Mouse (Mus musculus) CH12.LX (cell line): Measurements from ENCODE around the gene Podn. TPM values are rescaled to one million over a fixed set of nuclear protein-coding genes. Genes with fewer than 3 reads are reported as not detected.

ENCODE experiments used
- DNase-seq: peaks from one replicate; pipeline ENCODE4 v3.0.0-alpha.2; 2013; ENCODE audit errors: extremely low read depth
- H3K27ac ChIP-seq: 2 replicates; pipeline ENCODE4 v1.5.1; 2012; ENCODE audit warnings: low read depth, mild to moderate bottlenecking, control low read depth, moderate library complexity; ENCODE audit not compliant: insufficient read depth
- H3K27me3 ChIP-seq: replicated peaks from 2 replicates; pipeline ENCODE3; 2012; ENCODE audit warnings: inconsistent platforms
- H3K36me3 ChIP-seq, 2 experiments: replicated peaks in 1 of 2; 2 replicates each; pipeline versions ENCODE3 to v1.6.1; 2012; ENCODE audit warnings: inconsistent platforms in 1 of 2, low read length in 1 of 2, mild to moderate bottlenecking in 1 of 2, mixed read lengths in 1 of 2, moderate library complexity in 1 of 2; ENCODE audit not compliant: control insufficient read depth in 1 of 2, insufficient read depth in 1 of 2
- H3K4me1 ChIP-seq, 2 experiments: 2 replicates each; pipeline ENCODE4 v1.6.1; 2012; ENCODE audit warnings: inconsistent platforms in 1 of 2, moderate library complexity in 1 of 2; ENCODE audit not compliant: insufficient read depth in 2 of 2, control insufficient read depth in 1 of 2
- H3K4me2 ChIP-seq: 2 replicates; pipeline ENCODE4 v1.6.1; 2012; ENCODE audit warnings: low read depth, mild to moderate bottlenecking, control low read depth; ENCODE audit not compliant: poor library complexity, insufficient read depth, severe bottlenecking
- H3K4me3 ChIP-seq, 3 experiments: fragments of 150-350 bp in 1 of 3; sonication (generic) in 1 of 3; replicated peaks in 1 of 3; 2 replicates each; pipeline versions ENCODE3 to v1.5.1; 2011 to 2012; ENCODE audit warnings: low read depth in 2 of 3, low read length in 2 of 3, mild to moderate bottlenecking in 2 of 3, moderate library complexity in 2 of 3, control low read depth in 1 of 3, improper control_type of control experiment in 1 of 3, inconsistent platforms in 1 of 3, mixed read lengths in 1 of 3; ENCODE audit not compliant: poor library complexity in 1 of 3
- H3K79me2 ChIP-seq: replicated peaks from 2 replicates; pipeline ENCODE4 v1.6.1; 2012; ENCODE audit warnings: mild to moderate bottlenecking, moderate library complexity; ENCODE audit not compliant: control insufficient read depth, poor library complexity, insufficient read depth, severe bottlenecking; ENCODE audit errors: extremely low read depth
- H3K9ac ChIP-seq: 2 replicates; pipeline ENCODE4 v1.6.1; 2012; ENCODE audit warnings: low read depth, mild to moderate bottlenecking, control low read depth, moderate library complexity; ENCODE audit not compliant: insufficient read depth
- H3K9me3 ChIP-seq: replicated peaks from 2 replicates; pipeline ENCODE3; 2012; ENCODE audit warnings: low read length, inconsistent platforms, mixed read lengths
- BHLHE40 ChIP-seq: IDR thresholded peaks from 2 replicates; pipeline ENCODE4 v1.6.1; 2011; ENCODE audit warnings: mild to moderate bottlenecking, low read depth, low read length, improper control_type of control experiment
- CHD2 ChIP-seq: IDR thresholded peaks from 2 replicates; pipeline ENCODE4 v1.6.1; 2011; ENCODE audit warnings: low read length, improper control_type of control experiment
- CTCF ChIP-seq, 2 experiments: IDR thresholded peaks in 1 of 2; conservative IDR thresholded peaks in 1 of 2; 2 replicates each; pipeline ENCODE4 v1.5.1; 2011 to 2012; ENCODE audit warnings: low read depth in 2 of 2, low read length in 2 of 2, improper control_type of control experiment in 1 of 2, inconsistent platforms in 1 of 2, mild to moderate bottlenecking in 1 of 2, moderate library complexity in 1 of 2
- E2F4 ChIP-seq: IDR thresholded peaks from 2 replicates; pipeline ENCODE4 v1.6.1; 2011; ENCODE audit warnings: low read depth, low read length, improper control_type of control experiment; ENCODE audit not compliant: insufficient replicate concordance
- ELF1 ChIP-seq: IDR thresholded peaks from 2 replicates; pipeline ENCODE4 v1.6.1; 2014; ENCODE audit warnings: low read depth, mild to moderate bottlenecking, inconsistent platforms, low read length, improper control_type of control experiment
- EP300 ChIP-seq: IDR thresholded peaks from 2 replicates; pipeline ENCODE4 v1.6.1; 2011; ENCODE audit warnings: low read length, improper control_type of control experiment
- ETS1 ChIP-seq: conservative IDR thresholded peaks from 2 replicates; pipeline ENCODE4 v1.6.1; 2012; ENCODE audit warnings: low read depth, mild to moderate bottlenecking, inconsistent platforms, low read length, improper control_type of control experiment, moderate library complexity
- GABPA ChIP-seq: IDR thresholded peaks from 2 replicates; pipeline ENCODE4 v1.6.1; 2012; ENCODE audit warnings: low read depth, low read length, improper control_type of control experiment, inconsistent platforms; ENCODE audit not compliant: insufficient replicate concordance
- HCFC1 ChIP-seq: IDR thresholded peaks from 2 replicates; pipeline ENCODE4 v1.6.1; 2012; ENCODE audit warnings: low read depth, mild to moderate bottlenecking, inconsistent platforms, low read length, improper control_type of control experiment
- JUN ChIP-seq: IDR thresholded peaks from 2 replicates; pipeline ENCODE4 v1.6.1; 2011; ENCODE audit warnings: low read depth, mild to moderate bottlenecking, low read length, improper control_type of control experiment, moderate library complexity; ENCODE audit not compliant: insufficient read depth
- JUND ChIP-seq: conservative IDR thresholded peaks from 2 replicates; pipeline ENCODE4 v1.6.1; 2011; ENCODE audit warnings: low read depth, low read length, improper control_type of control experiment
- KAT2A ChIP-seq: IDR thresholded peaks from 2 replicates; pipeline ENCODE4 v1.6.1; 2012; ENCODE audit warnings: low read length, improper control_type of control experiment, inconsistent platforms; ENCODE audit not compliant: insufficient replicate concordance
- MAFK ChIP-seq: IDR thresholded peaks from 2 replicates; pipeline ENCODE4 v1.6.1; 2011; ENCODE audit warnings: low read length, improper control_type of control experiment; ENCODE audit not compliant: insufficient replicate concordance
- MAX ChIP-seq: IDR thresholded peaks from 2 replicates; pipeline ENCODE4 v1.6.1; 2011; ENCODE audit warnings: low read length, improper control_type of control experiment
- MAZ ChIP-seq: IDR thresholded peaks from 2 replicates; pipeline ENCODE4 v1.6.1; 2012; ENCODE audit warnings: low read depth, mild to moderate bottlenecking, inconsistent platforms, low read length, improper control_type of control experiment, moderate library complexity
- MYC ChIP-seq: IDR thresholded peaks from 2 replicates; pipeline ENCODE4 v1.6.1; 2011; ENCODE audit warnings: low read depth, mild to moderate bottlenecking, improper control_type of control experiment, low read length
- NELFE ChIP-seq: IDR thresholded peaks from 2 replicates; pipeline ENCODE4 v1.6.1; 2011; ENCODE audit warnings: low read depth, low read length, improper control_type of control experiment
- NRF1 ChIP-seq: IDR thresholded peaks from 2 replicates; pipeline ENCODE4 v1.6.1; 2014; ENCODE audit warnings: low read depth, mild to moderate bottlenecking, inconsistent platforms, low read length, improper control_type of control experiment, moderate library complexity
- PAX5 ChIP-seq: IDR thresholded peaks from 2 replicates; pipeline ENCODE4 v1.6.1; 2012; ENCODE audit warnings: low read length, inconsistent platforms, mixed read lengths
- POLR2A ChIP-seq: IDR thresholded peaks from 2 replicates; pipeline ENCODE4 v1.6.1; 2011; ENCODE audit warnings: low read depth, mild to moderate bottlenecking, improper control_type of control experiment, low read length
- POLR2AphosphoS2 ChIP-seq: IDR thresholded peaks from 2 replicates; pipeline ENCODE4 v1.6.1; 2011; ENCODE audit warnings: low read depth, low read length, improper control_type of control experiment
- RAD21 ChIP-seq: IDR thresholded peaks from 2 replicates; pipeline ENCODE4 v1.6.1; 2011; ENCODE audit warnings: low read depth, mild to moderate bottlenecking, low read length, improper control_type of control experiment, moderate library complexity
- SIN3A ChIP-seq: IDR thresholded peaks from 2 replicates; pipeline ENCODE4 v1.6.1; 2012; ENCODE audit warnings: low read length, improper control_type of control experiment, inconsistent platforms
- SMC3 ChIP-seq: IDR thresholded peaks from 2 replicates; pipeline ENCODE4 v1.6.1; 2011; ENCODE audit warnings: low read depth, low read length, improper control_type of control experiment
- TCF12 ChIP-seq: IDR thresholded peaks from 2 replicates; pipeline ENCODE4 v1.6.1; 2014; ENCODE audit warnings: low read depth, mild to moderate bottlenecking, inconsistent platforms, low read length, improper control_type of control experiment
- UBTF ChIP-seq: IDR thresholded peaks from 2 replicates; pipeline ENCODE4 v1.6.1; 2012; ENCODE audit warnings: low read depth, mild to moderate bottlenecking, inconsistent platforms, low read length, improper control_type of control experiment, moderate library complexity
- USF2 ChIP-seq: conservative IDR thresholded peaks from 2 replicates; pipeline ENCODE4 v1.6.1; 2011; ENCODE audit warnings: low read depth, low read length, improper control_type of control experiment
- ZC3H11A ChIP-seq: IDR thresholded peaks from 2 replicates; pipeline ENCODE4 v1.6.1; 2012; ENCODE audit warnings: low read depth, mild to moderate bottlenecking, inconsistent platforms, low read length, improper control_type of control experiment
- ZKSCAN1 ChIP-seq: IDR thresholded peaks from 2 replicates; pipeline ENCODE4 v1.6.1; 2012; ENCODE audit warnings: low read depth, inconsistent platforms, low read length, improper control_type of control experiment, borderline replicate concordance
- ZMIZ1 ChIP-seq: IDR thresholded peaks from 2 replicates; pipeline ENCODE4 v1.6.1; 2012; ENCODE audit warnings: low read depth, mild to moderate bottlenecking, inconsistent platforms, low read length, improper control_type of control experiment
- ZNF384 ChIP-seq: IDR thresholded peaks from 2 replicates; pipeline ENCODE4 v1.6.1; 2012; ENCODE audit warnings: low read depth, low read length, improper control_type of control experiment, inconsistent platforms
- dilution Hi-C: fragments of 300-500 bp; cut with MboI; formaldehyde crosslinking; loops from 2 replicates; pipeline ENCODE4 v1.14.3; 2020; ENCODE audit warnings: low sequenced_read_pairs; ENCODE audit not compliant: extremely low pct_unique_long_range_greater_than_20kb, extremely low pct_ligation_motif_present
- in situ Hi-C: fragments of 300-500 bp; cut with MboI; formaldehyde crosslinking; loops from 3 replicates; pipeline ENCODE4 v1.14.3; 2019; ENCODE audit warnings: low sequenced_read_pairs, low pct_ligation_motif_present, low pct_unique_long_range_greater_than_20kb, mixed read lengths
- polyA plus RNA-seq: library from polyadenylated mRNA; unstranded; fragments of >175 nt; gene quantifications from 2 replicates; pipeline ENCODE4 v1.2.1, GENCODE M21; 2012; ENCODE audit warnings: low read depth; ENCODE audit not compliant: insufficient read length
- total RNA-seq, 2 experiments: library from RNA; depleted of rRNA; stranded (reverse); fragments of 300-350 nt in 1 of 2; fragments of >200 nt in 1 of 2; gene quantifications; 2 replicates each; pipeline ENCODE4 v1.2.3; 2012 to 2014

Gene Podn
- total and polyA plus RNA-seq, 3 experiments: 0.04 TPM; not detected in 2

- Histone ChIP-seq H3K27me3 (peaks cover 1% of the 10 kb centered on the region), H3K36me3 (no peaks in the 10 kb centered on the region), H3K27ac (no peak overlapping the region), H3K79me2 (no peaks in the 10 kb centered on the region), H3K4me1 (peaks cover 7 to 26% of the 10 kb centered on the region in 2 experiments; a peak in 3 of 4 replicates), H3K9ac (no peak overlapping the region), H3K4me3 (no peak overlapping the region), H3K9me3 (no peaks in the 10 kb centered on the region), H3K4me2 (no peak overlapping the region)
- TF ChIP-seq PAX5: no peak
- no peak for TF ChIP-seq POLR2A
- TF ChIP-seq ELF1: no peak
- TF ChIP-seq MAX: no peak
- no peak for TF ChIP-seq SMC3
- TF ChIP-seq ZC3H11A: no peak
- no peak for TF ChIP-seq GABPA
- TF ChIP-seq RAD21: no peak
- no peak for TF ChIP-seq NELFE
- TF ChIP-seq JUN: no peak
- no peak for TF ChIP-seq CTCF (conservative IDR thresholded peaks at IDR 0.05 in 1 of 2, IDR thresholded peaks at IDR 0.05 in 1 of 2; ENCODE audit: low read depth in 2 of 2, low read length in 2 of 2)
- TF ChIP-seq BHLHE40: no peak
- no peak for TF ChIP-seq JUND
- no peak for TF ChIP-seq POLR2AphosphoS2
- TF ChIP-seq MYC: no peak
- dilution Hi-C loops (no loop called here), in situ Hi-C loops (no loop called here)
- DNase-seq: no peak
Measured at GRCm38 (mm10) chr4:108016321-108016720, 79.9 kb downstream of the Podn start.

- peaks cover 7 to 26% of the 10 kb centered on the region in 2 experiments; a peak in 3 of 4 replicates for H3K4me1 ChIP-seq
- H3K4me2 ChIP-seq: no peak overlapping the region
- peak; percentile 13 for DNase-seq
- H3K9me3 ChIP-seq: no peaks in the 10 kb centered on the region
- in situ Hi-C loops (no loop called here), dilution Hi-C loops (no loop called here)
- peaks cover 1% of the 10 kb centered on the region for H3K27me3 ChIP-seq
- H3K27ac ChIP-seq: no peak overlapping the region
- no peak overlapping the region for H3K4me3 ChIP-seq
- H3K9ac ChIP-seq: no peak overlapping the region
- H3K79me2 ChIP-seq: no peaks in the 10 kb centered on the region
- no peaks in the 10 kb centered on the region for H3K36me3 ChIP-seq
- TF ChIP-seq JUN (no peak), ZC3H11A (no peak), ZKSCAN1 (no peak), KAT2A (no peak), CHD2 (no peak), EP300 (no peak), GABPA (no peak), UBTF (no peak), MAX (no peak), RAD21 (peak; percentile 40), HCFC1 (no peak), ZNF384 (no peak), SIN3A (no peak), BHLHE40 (peak; percentile 84), USF2 (no peak), JUND (no peak), MAZ (no peak), TCF12 (no peak), ELF1 (no peak), ZMIZ1 (no peak), MAFK (no peak), CTCF (conservative IDR thresholded peaks at IDR 0.05 in 1 of 2, IDR thresholded peaks at IDR 0.05 in 1 of 2; ENCODE audit: low read depth in 2 of 2, low read length in 2 of 2) (peak in 1 of 2 experiments; percentile 56; a peak in 2 of 4 replicates), ETS1 (no peak), MYC (no peak), NRF1 (no peak), E2F4 (no peak), POLR2AphosphoS2 (no peak), POLR2A (no peak)
Measured at GRCm38 (mm10) chr4:108015067-108015765, 81.0 kb downstream of the Podn start.
